Mouse (Mus musculus) T-cell, adult 2 months (primary cell): ENCODE data around the gene Tmeff1.

ENCODE experiments used
- DNase-seq: peaks from one replicate; pipeline ENCODE4 v3.0.0; 2022; ENCODE audit warnings: low spot score

Tmeff1 gene

GRCm38 (mm10) chr4:48576361-48576760 is 8.6 kb upstream of the Tmeff1 start:
- no peak for DNase-seq

GRCm38 (mm10) chr4:48577831-48578230 is 7.1 kb upstream of the Tmeff1 start:
- no peak for DNase-seq

- no peak for DNase-seq
Observed at GRCm38 (mm10) chr4:48578399-48578798, 6.6 kb upstream of the Tmeff1 start.

- no peak for DNase-seq
Observed at GRCm38 (mm10) chr4:48579475-48580110, 5.4 kb upstream of the Tmeff1 start.

GRCm38 (mm10) chr4:48581201-48581600 is 3.8 kb upstream of the Tmeff1 start:
- no peak for DNase-seq

GRCm38 (mm10) chr4:48581993-48582392 is 3.0 kb upstream of the Tmeff1 start:
- no peak for DNase-seq

GRCm38 (mm10) chr4:48582941-48583340 is 2.0 kb upstream of the Tmeff1 start:
- no peak for DNase-seq

GRCm38 (mm10) chr4:48585241-48586098 is 496 bp downstream of the Tmeff1 start:
- DNase-seq = no peak

- no peak for DNase-seq
Observed at GRCm38 (mm10) chr4:48586099-48586821, 1.3 kb downstream of the Tmeff1 start.

GRCm38 (mm10) chr4:48587526-48587925 is 2.6 kb downstream of the Tmeff1 start:
- no peak for DNase-seq

- DNase-seq = no peak
Observed at GRCm38 (mm10) chr4:48588576-48588975, 3.6 kb downstream of the Tmeff1 start.

- no peak for DNase-seq
Observed at GRCm38 (mm10) chr4:48590862-48591261, 5.9 kb downstream of the Tmeff1 start.

GRCm38 (mm10) chr4:48591390-48591789 is 6.4 kb downstream of the Tmeff1 start:
- no peak for DNase-seq

GRCm38 (mm10) chr4:48592328-48592727 is 7.4 kb downstream of the Tmeff1 start:
- no peak for DNase-seq

GRCm38 (mm10) chr4:48592844-48593243 is 7.9 kb downstream of the Tmeff1 start:
- no peak for DNase-seq

GRCm38 (mm10) chr4:48596111-48596510 is 11.1 kb downstream of the Tmeff1 start:
- no peak for DNase-seq

- DNase-seq = no peak
Observed at GRCm38 (mm10) chr4:48605650-48606049, 20.7 kb downstream of the Tmeff1 start.

GRCm38 (mm10) chr4:48609485-48609884 is 24.5 kb downstream of the Tmeff1 start:
- DNase-seq = no peak

- DNase-seq = no peak
Observed at GRCm38 (mm10) chr4:48610251-48610650, 25.3 kb downstream of the Tmeff1 start.

- no peak for DNase-seq
Observed at GRCm38 (mm10) chr4:48615483-48615882, 30.5 kb downstream of the Tmeff1 start.

GRCm38 (mm10) chr4:48617201-48617600 is 32.2 kb downstream of the Tmeff1 start:
- DNase-seq = no peak

GRCm38 (mm10) chr4:48620121-48620520 is 35.1 kb downstream of the Tmeff1 start:
- no peak for DNase-seq

GRCm38 (mm10) chr4:48622246-48622645 is 37.3 kb downstream of the Tmeff1 start:
- DNase-seq = no peak
